Mouse (Mus musculus) CD4-positive, CD25-positive, alpha-beta regulatory T cell, adult 4 months (primary cell): ENCODE results near the gene Fbxo33. TPM values are rescaled to one million over a fixed set of nuclear protein-coding genes. Genes with fewer than 3 reads are reported as not detected.

ENCODE experiments used
- ATAC-seq: one replicate; pipeline ENCODE4 v1.8.0; 2017
- polyA plus RNA-seq, 2 experiments: library from polyadenylated mRNA; unstranded; fragments of 100-300 nt; shearing (Covaris generic); gene quantifications; one replicate each; pipeline ENCODE4 v1.2.1; 2017

Gene Fbxo33
- polyA plus RNA-seq, 2 experiments from 2014 or later: 13.9 to 19.5 TPM

- ATAC-seq: no peak
Measured at GRCm38 (mm10) chr12:59195941-59196340, 23.6 kb downstream of the Fbxo33 start.

- no peak for ATAC-seq
Measured at GRCm38 (mm10) chr12:59195065-59195464, 24.5 kb downstream of the Fbxo33 start.

GRCm38 (mm10) chr12:59194341-59195003 is 25.1 kb downstream of the Fbxo33 start:
- ATAC-seq: no peak

- no peak for ATAC-seq
Measured at GRCm38 (mm10) chr12:59193637-59194036, 25.9 kb downstream of the Fbxo33 start.

GRCm38 (mm10) chr12:59188086-59188682 is 31.3 kb downstream of the Fbxo33 start:
- peak; percentile 72 for ATAC-seq

GRCm38 (mm10) chr12:59177814-59178213 is 41.7 kb downstream of the Fbxo33 start:
- ATAC-seq: no peak

GRCm38 (mm10) chr12:59169935-59170334 is 49.6 kb downstream of the Fbxo33 start:
- ATAC-seq: peak; percentile 79

- ATAC-seq: no peak
Measured at GRCm38 (mm10) chr12:59166557-59166956, 53.0 kb downstream of the Fbxo33 start.

- ATAC-seq: no peak
Measured at GRCm38 (mm10) chr12:59164522-59164921, 55.0 kb downstream of the Fbxo33 start.

GRCm38 (mm10) chr12:59162797-59163196 is 56.7 kb downstream of the Fbxo33 start:
- peak; percentile 66 for ATAC-seq

GRCm38 (mm10) chr12:59161091-59161490 is 58.4 kb downstream of the Fbxo33 start:
- ATAC-seq: no peak

Other genes starting within 250 kb of the Fbxo33 start
- gene Sec23a, start 207.7 kb downstream of the Fbxo33 start, polyA plus RNA-seq: 10 to 100 TPM; 28.5 to 38.4 TPM
- gene Gemin2, start 206.3 kb downstream of the Fbxo33 start, polyA plus RNA-seq: 10 to 100 TPM; 34.5 to 48.8 TPM
- 100 to 1,000 TPM in 1 of 2 experiments, 10 to 100 TPM in 1; 96.8 to 122 TPM for gene Trappc6b, start 158.3 kb downstream of the Fbxo33 start, polyA plus RNA-seq
- gene Pnn, start 152.8 kb downstream of the Fbxo33 start, polyA plus RNA-seq: 100 to 1,000 TPM in 1 of 2 experiments, 10 to 100 TPM in 1; 98.9 to 160 TPM
- 10 to 100 TPM; 28.9 to 38.7 TPM for gene Mia2, start 123.9 kb downstream of the Fbxo33 start, polyA plus RNA-seq